Mouse (Mus musculus) small intestine, adult 2 months (tissue): ENCODE results near the gene Phykpl. TPM values are rescaled to one million over a fixed set of nuclear protein-coding genes. Genes with fewer than 3 reads are reported as not detected.

Experiments
- H3K27ac ChIP-seq: fragments of 200-500 bp; 2 replicates; pipeline ENCODE4 v1.5.1; 2012; ENCODE audit warnings: low read depth, low read length, control low read depth, inconsistent platforms; ENCODE audit not compliant: insufficient read depth
- H3K27me3 ChIP-seq: fragments of 200-500 bp; 2 replicates; pipeline ENCODE4 v1.6.1; 2012; ENCODE audit warnings: mild to moderate bottlenecking, moderate library complexity, low read length, inconsistent platforms; ENCODE audit not compliant: control insufficient read depth, insufficient read depth
- H3K36me3 ChIP-seq: fragments of 200-500 bp; 2 replicates; pipeline ENCODE4 v1.6.1; 2012; ENCODE audit warnings: mild to moderate bottlenecking, low read length, control low read depth, inconsistent platforms; ENCODE audit not compliant: control insufficient read depth, insufficient read depth
- H3K4me1 ChIP-seq: fragments of 200-500 bp; 2 replicates; pipeline ENCODE4 v1.6.1; 2012; ENCODE audit warnings: low read length, inconsistent platforms, mixed read lengths; ENCODE audit not compliant: control insufficient read depth, insufficient read depth, insufficient read length
- H3K4me3 ChIP-seq: fragments of 200-500 bp; 2 replicates; pipeline ENCODE4 v1.5.1; 2012; ENCODE audit warnings: low read depth, mild to moderate bottlenecking, control low read depth, inconsistent platforms, low read length, moderate library complexity
- CTCF ChIP-seq: fragments of 200-500 bp; IDR thresholded peaks from 2 replicates; pipeline ENCODE4 v1.5.1; 2012; ENCODE audit warnings: low read depth, mild to moderate bottlenecking, control low read depth, inconsistent platforms, low read length, moderate library complexity, mixed read lengths; ENCODE audit not compliant: insufficient replicate concordance, insufficient read length; ENCODE audit errors: extremely low read depth
- POLR2A ChIP-seq: fragments of 200-500 bp; IDR thresholded peaks from 2 replicates; pipeline ENCODE4 v1.6.1; 2012; ENCODE audit warnings: low read depth, mild to moderate bottlenecking, control low read depth, inconsistent platforms, low read length, moderate library complexity
- WGBS: fragments of 180-500 bp; shearing (Covaris S2); methylation state at CpG from one replicate; pipeline ENCODE4 v1.1.7; 2018; 5-methylcytosine and 5-hydroxymethylcytosine counted together
- polyA plus RNA-seq: library from polyadenylated mRNA; depleted of rRNA; stranded (reverse); fragments of >200 nt; gene quantifications from 2 replicates; pipeline ENCODE4 v1.2.3, GENCODE M21; 2012

Phykpl gene
- polyA plus RNA-seq, 1 experiment, result 18.7 TPM

- TF ChIP-seq CTCF, result no peak
- no peak for TF ChIP-seq POLR2A
- WGBS, result 83% methylated on average over 16 of the region's 16 CpGs
- Histone ChIP-seq H3K4me1 (peaks cover 27% of the 10 kb centered on the region), H3K36me3 (peaks cover 2% of the 10 kb centered on the region; the same call in 1 of the 2 replicates), H3K27me3 (no peaks in the 10 kb centered on the region), H3K4me3 (no peak overlapping the region), H3K27ac (0 out of 2 replicates have a peak overlapping the region, but pooled peaks have one; percentile 10)
These were observed 59.7 kb downstream of the Phykpl start for GRCm38 (mm10) chr11:51644217-51644616.

- 87% methylated on average over 13 of the region's 13 CpGs for WGBS
- H3K36me3 ChIP-seq, result peaks cover 2% of the 10 kb centered on the region; the same call in 1 of the 2 replicates
- TF ChIP-seq CTCF (no peak), POLR2A (no peak)
- H3K4me3 ChIP-seq, result no peak overlapping the region
- H3K4me1 ChIP-seq, result peaks cover 30% of the 10 kb centered on the region
- H3K27ac ChIP-seq, result no peak overlapping the region
- no peaks in the 10 kb centered on the region for H3K27me3 ChIP-seq
These were observed 60.7 kb downstream of the Phykpl start for GRCm38 (mm10) chr11:51645293-51645692.

- peaks cover 2% of the 10 kb centered on the region; the same call in 1 of the 2 replicates for H3K36me3 ChIP-seq
- H3K4me1 ChIP-seq, result peaks cover 23% of the 10 kb centered on the region
- H3K4me3 ChIP-seq, result no peak overlapping the region
- no peak for TF ChIP-seq CTCF
- 0 out of 2 replicates have a peak overlapping the region, but pooled peaks have one; percentile 8 for H3K27ac ChIP-seq
- 89% methylated on average over 7 of the region's 7 CpGs for WGBS
- H3K27me3 ChIP-seq, result no peaks in the 10 kb centered on the region
These were observed 61.7 kb downstream of the Phykpl start for GRCm38 (mm10) chr11:51646245-51646644.

- Histone ChIP-seq H3K4me3 (0 out of 2 replicates have a peak overlapping the region, but pooled peaks have one; percentile 2), H3K27ac (peak overlapping the region; percentile 42), H3K27me3 (no peaks in the 10 kb centered on the region), H3K4me1 (peaks cover 20% of the 10 kb centered on the region), H3K36me3 (peaks cover 2% of the 10 kb centered on the region; the same call in 1 of the 2 replicates)
- TF ChIP-seq POLR2A, result no peak
- no peak for TF ChIP-seq CTCF
- 53% methylated on average over 15 of the region's 15 CpGs for WGBS
These were observed 62.5 kb downstream of the Phykpl start for GRCm38 (mm10) chr11:51646751-51647667.

- TF ChIP-seq CTCF, result no peak
- no peak for TF ChIP-seq POLR2A
- no peak overlapping the region for H3K27ac ChIP-seq
- peaks cover 2% of the 10 kb centered on the region; the same call in 1 of the 2 replicates for H3K36me3 ChIP-seq
- no peaks in the 10 kb centered on the region for H3K27me3 ChIP-seq
- H3K4me1 ChIP-seq, result peaks cover 15% of the 10 kb centered on the region
- WGBS, result 65% methylated on average over 3 of the region's 3 CpGs
- H3K4me3 ChIP-seq, result no peak overlapping the region
These were observed 64.0 kb downstream of the Phykpl start for GRCm38 (mm10) chr11:51648566-51648965.

- H3K4me1 ChIP-seq, result peaks cover 13% of the 10 kb centered on the region
- TF ChIP-seq CTCF (no peak), POLR2A (0 out of 2 replicates have a peak, but pooled peaks have one; percentile 11)
- no peak overlapping the region for H3K27ac ChIP-seq
- H3K4me3 ChIP-seq, result peak overlapping the region; percentile 93
- H3K36me3 ChIP-seq, result peaks cover 2% of the 10 kb centered on the region; the same call in 1 of the 2 replicates
- 65% methylated on average over 11 of the region's 11 CpGs for WGBS
- H3K27me3 ChIP-seq, result no peaks in the 10 kb centered on the region
These were observed 64.7 kb downstream of the Phykpl start for GRCm38 (mm10) chr11:51649111-51649888.

GRCm38 (mm10) chr11:51649889-51650199, 65.3 kb downstream of the Phykpl start:
- no peak for TF ChIP-seq POLR2A
- no peak for TF ChIP-seq CTCF
- H3K36me3 ChIP-seq, result peaks cover 2% of the 10 kb centered on the region; the same call in 1 of the 2 replicates
- H3K4me1 ChIP-seq, result peaks cover 13% of the 10 kb centered on the region
- 0 out of 2 replicates have a peak overlapping the region, but pooled peaks have one; percentile 53 for H3K27ac ChIP-seq
- 9% methylated on average over 7 of the region's 7 CpGs for WGBS
- peak overlapping the region; percentile 93 for H3K4me3 ChIP-seq
- no peaks in the 10 kb centered on the region for H3K27me3 ChIP-seq
